Mouse (Mus musculus) inflammation-experienced regulatory T-cells, adult 6 months (primary cell): ENCODE data around the gene H2-Q4. TPM values are rescaled to one million over a fixed set of nuclear protein-coding genes. Genes with fewer than 3 reads are reported as not detected.
"Not testable (repeated sequence)": the region's sequence is repeated elsewhere in the genome, so short reads cannot be mapped to it uniquely, and the experiment has no call there.

Experiments used
- ATAC-seq: one replicate; pipeline ENCODE4 v1.8.0; 2017
- polyA plus RNA-seq, 3 experiments: library from polyadenylated mRNA; unstranded; fragments of 100-300 nt; shearing (Covaris generic); gene quantifications; one replicate each; pipeline ENCODE4 v1.2.1; 2017

H2-Q4 gene
- polyA plus RNA-seq, 3 experiments from 2014 or later: 11.4 to 17.3 (median 16.4) TPM

- not testable (repeated sequence) for ATAC-seq
These were observed 40.9 kb downstream of the H2-Q4 start for GRCm38 (mm10) chr17:35420206-35420810.

DNA sequence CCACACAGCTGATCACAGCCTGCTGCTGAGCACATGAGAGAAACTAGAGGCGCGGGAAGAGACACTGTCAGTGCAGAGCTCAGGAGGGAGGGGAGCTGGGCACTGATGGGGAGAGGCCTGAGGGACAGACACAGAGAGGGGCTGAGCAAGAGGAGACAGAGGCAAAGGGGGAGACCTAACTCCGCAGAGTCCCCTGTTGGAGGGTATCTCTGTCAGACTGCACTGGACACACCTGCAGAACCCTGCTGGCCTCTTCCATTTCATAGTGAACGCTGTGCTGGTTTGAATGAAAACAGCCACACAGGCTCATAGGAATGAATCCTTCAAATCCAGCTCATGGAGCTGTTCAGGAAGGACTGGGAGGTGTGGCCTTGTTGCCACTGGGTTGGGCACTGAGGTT, 41.9 kb downstream of the H2-Q4 start:
- not testable (repeated sequence) for ATAC-seq

DNA sequence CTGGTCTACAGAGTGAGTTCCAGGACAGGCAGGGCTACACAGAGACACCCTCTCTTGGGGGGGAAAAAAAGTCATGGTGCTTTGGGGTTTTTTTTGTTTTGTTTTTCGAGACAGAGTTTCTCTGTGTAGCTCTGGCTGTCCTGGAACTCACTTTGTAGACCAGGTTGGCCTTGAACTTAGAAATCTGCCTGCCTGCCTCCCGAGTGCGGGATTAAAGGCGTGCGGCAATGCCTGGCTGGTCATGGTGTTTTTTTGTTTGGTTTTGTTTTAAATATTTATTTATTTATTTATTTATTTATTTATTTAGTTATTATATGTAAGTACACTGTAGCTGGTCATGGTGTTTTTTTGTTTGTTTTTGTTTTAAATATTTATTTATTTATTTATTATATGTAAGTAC, 42.9 kb downstream of the H2-Q4 start:
- not testable (repeated sequence) for ATAC-seq

- ATAC-seq: not testable (repeated sequence)
These were observed 43.9 kb downstream of the H2-Q4 start for GRCm38 (mm10) chr17:35423131-35423810.

GRCm38 (mm10) chr17:35424106-35424505, 44.7 kb downstream of the H2-Q4 start:
- peak; percentile 3 for ATAC-seq

DNA sequence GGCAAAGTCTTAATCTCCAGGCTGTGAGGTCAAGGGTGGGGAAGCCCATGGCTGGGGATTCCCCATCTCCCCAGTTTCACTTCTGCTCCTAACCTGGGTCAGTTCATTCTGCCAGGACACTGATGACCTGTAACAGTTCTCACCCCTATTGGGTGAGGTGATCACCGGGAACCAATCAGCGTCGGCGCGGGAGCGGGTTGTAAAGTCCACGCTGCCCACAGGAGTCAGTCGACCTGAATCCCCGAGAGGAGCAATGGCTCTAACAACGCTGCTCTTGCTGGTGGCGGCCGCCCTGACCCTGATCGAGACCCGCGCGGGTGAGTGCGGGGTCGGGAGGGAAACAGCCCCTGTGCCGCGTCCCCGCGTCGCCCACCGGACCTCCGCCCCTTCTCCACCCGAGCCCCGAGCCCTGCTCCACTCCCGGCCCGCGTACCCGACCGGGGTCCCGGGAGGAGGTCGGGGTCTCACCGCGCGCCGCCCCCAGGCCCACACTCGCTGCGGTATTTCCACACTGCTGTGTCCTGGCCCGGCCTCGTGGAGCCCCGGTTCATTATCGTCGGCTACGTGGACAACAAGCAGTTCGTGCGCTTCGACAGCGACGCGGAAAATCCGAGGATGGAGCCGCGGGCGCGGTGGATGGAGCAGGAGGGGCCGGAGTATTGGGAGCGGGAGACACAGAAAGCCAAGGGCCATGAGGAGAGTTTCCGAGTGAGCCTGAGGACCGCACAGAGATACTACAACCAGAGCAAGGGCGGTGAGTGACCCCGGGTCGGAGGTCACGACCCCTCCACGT, 45.4 kb downstream of the H2-Q4 start, which contains the start of gene H2-Q6:
Gene H2-Q6 (plus strand): TSS at position 227 of the 793 bp plus-strand sequence.
- peak; percentile 91 for ATAC-seq

DNA sequence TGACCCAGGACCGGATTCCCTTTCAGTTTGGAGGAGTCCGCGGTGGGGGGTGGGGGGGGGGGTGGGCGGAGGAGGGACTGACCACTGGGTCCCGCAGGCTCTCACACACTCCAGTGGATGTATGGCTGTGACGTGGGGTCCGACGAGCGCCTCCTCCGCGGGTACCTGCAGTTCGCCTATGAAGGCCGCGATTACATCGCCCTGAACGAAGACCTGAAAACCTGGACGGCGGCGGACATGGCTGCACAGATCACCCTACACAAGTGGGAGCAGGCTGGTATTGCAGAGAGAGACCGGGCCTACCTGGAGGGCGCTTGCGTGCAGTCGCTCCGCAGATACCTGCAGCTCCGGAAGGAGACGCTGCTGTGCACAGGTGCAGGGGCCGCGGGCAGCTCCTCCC, 46.1 kb downstream of the H2-Q4 start:
- not testable (repeated sequence) for ATAC-seq

GRCm38 (mm10) chr17:35428883-35429282, 49.5 kb downstream of the H2-Q4 start:
- not testable (repeated sequence) for ATAC-seq

DNA sequence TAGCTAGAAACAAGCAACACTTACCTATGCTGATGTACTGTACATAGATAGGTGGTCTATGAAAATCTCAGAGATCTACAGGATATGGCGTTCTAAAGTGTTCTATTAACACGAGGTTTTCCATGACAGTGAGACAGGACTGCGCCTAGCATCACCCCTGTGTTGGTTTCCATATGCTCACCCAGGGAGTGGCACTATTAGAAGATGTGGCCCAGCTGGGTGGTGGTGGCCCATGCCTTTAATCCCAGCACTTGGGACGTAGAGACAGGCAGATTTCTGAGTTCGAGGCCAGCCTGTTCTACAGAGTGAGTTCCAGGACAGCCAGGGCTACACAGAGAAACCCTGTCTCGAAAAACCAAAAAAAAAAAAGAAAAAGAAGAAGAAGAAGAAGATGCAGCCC, 51.3 kb downstream of the H2-Q4 start:
- ATAC-seq: not testable (repeated sequence)

DNA sequence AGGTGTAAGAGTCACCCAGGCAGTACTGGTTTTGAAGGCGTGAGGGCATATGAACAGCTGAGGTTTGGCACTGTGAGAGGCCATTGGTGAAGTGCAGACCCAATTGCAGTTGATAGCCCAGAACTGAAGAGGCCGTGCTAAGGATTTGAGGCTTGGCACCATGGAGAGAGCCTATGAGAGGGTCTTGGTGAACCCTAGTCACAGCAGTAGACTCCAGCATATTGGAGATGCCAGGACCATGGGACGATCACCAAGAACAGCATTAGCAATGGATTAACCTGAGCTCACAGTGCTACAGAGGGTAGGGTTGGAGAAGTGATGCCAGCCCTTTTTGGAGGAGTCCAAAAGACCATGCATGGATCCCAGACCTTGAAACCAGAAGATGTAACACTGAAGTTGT, 52.8 kb downstream of the H2-Q4 start:
- not testable (repeated sequence) for ATAC-seq

- not testable (repeated sequence) for ATAC-seq
These were observed 55.4 kb downstream of the H2-Q4 start for GRCm38 (mm10) chr17:35434836-35435235.

Other genes starting within 250 kb of the H2-Q4 start
- gene Apom, start 247.6 kb upstream of the H2-Q4 start, polyA plus RNA-seq: not detected
- gene Bag6, start 244.4 kb upstream of the H2-Q4 start, polyA plus RNA-seq: 10 to 100 TPM; 25.4 to 33.8 (median 29.1) TPM
- gene Prrc2a, start 214.7 kb upstream of the H2-Q4 start, polyA plus RNA-seq: 100 to 1,000 TPM in 1 of 3 experiments, 10 to 100 TPM in 2; 47.1 to 105 (median 47.2) TPM
- 1 to 10 TPM in 2 of 3 experiments, under 1 TPM in 1; 0.79 to 5.4 (median 2.1) TPM for gene Aif1, start 203.5 kb upstream of the H2-Q4 start, polyA plus RNA-seq
- 10 to 100 TPM in 1 of 3 experiments, 1 to 10 TPM in 2; 6.4 to 11.2 (median 8.8) TPM for gene Lst1, start 191.2 kb upstream of the H2-Q4 start, polyA plus RNA-seq
- gene Ltb, start 185.2 kb upstream of the H2-Q4 start, polyA plus RNA-seq: 100 to 1,000 TPM; 112 to 242 (median 186) TPM
- gene Tnf, start 177.6 kb upstream of the H2-Q4 start, polyA plus RNA-seq: 10 to 100 TPM; 20.9 to 28.8 (median 24.9) TPM
- gene Lta, start 174.3 kb upstream of the H2-Q4 start, polyA plus RNA-seq: 100 to 1,000 TPM in 1 of 3 experiments, 10 to 100 TPM in 2; 34.4 to 113 (median 95.2) TPM
- gene Gm16181, start 158.8 kb upstream of the H2-Q4 start, polyA plus RNA-seq: under 1 TPM in 2 of 3 experiments, not detected in 1; 0.67 to 0.68 TPM
- 1 to 10 TPM; 4.6 to 7.2 (median 5.9) TPM for gene Atp6v1g2, start 146.0 kb upstream of the H2-Q4 start, polyA plus RNA-seq
- 1 to 10 TPM; 1.7 to 3.3 (median 1.9) TPM for gene Nfkbil1, start 143.8 kb upstream of the H2-Q4 start, polyA plus RNA-seq
- 100 to 1,000 TPM; 194 to 276 (median 261) TPM for gene Ddx39b, start 137.9 kb upstream of the H2-Q4 start, polyA plus RNA-seq
- 1,000 to 10,000 TPM; 4,089 to 4,363 (median 4,119) TPM for gene H2-D1, start 116.9 kb upstream of the H2-Q4 start, polyA plus RNA-seq
- under 1 TPM in 2 of 3 experiments, not detected in 1; 0.23 to 0.24 TPM for gene H2-Q1, start 59.2 kb upstream of the H2-Q4 start, polyA plus RNA-seq
- gene H2-Q2, start 37.4 kb upstream of the H2-Q4 start, polyA plus RNA-seq: 10 to 100 TPM in 2 of 3 experiments, 1 to 10 TPM in 1; 4.6 to 25.2 (median 21.9) TPM
- gene H2-Q6, start 45.2 kb downstream of the H2-Q4 start, polyA plus RNA-seq: 100 to 1,000 TPM; 356 to 772 (median 602) TPM
- 1,000 to 10,000 TPM in 2 of 3 experiments, 100 to 1,000 TPM in 1; 921 to 1,440 (median 1,337) TPM for gene H2-Q7, start 59.5 kb downstream of the H2-Q4 start, polyA plus RNA-seq
- 10 to 100 TPM; 14.2 to 25.0 (median 24.2) TPM for gene H2-Q10, start 90.5 kb downstream of the H2-Q4 start, polyA plus RNA-seq
- gene Pou5f1, start 126.4 kb downstream of the H2-Q4 start, polyA plus RNA-seq: under 1 TPM; 0.26 to 0.58 (median 0.32) TPM
- gene Tcf19, start 137.2 kb downstream of the H2-Q4 start, polyA plus RNA-seq: 10 to 100 TPM; 16.6 to 68.4 (median 21.5) TPM
- gene Cchcr1, start 137.5 kb downstream of the H2-Q4 start, polyA plus RNA-seq: 1 to 10 TPM; 4.8 to 7.1 (median 6.0) TPM
- under 1 TPM in 1 of 3 experiments, not detected in 2; 0.73 TPM for gene Psors1c2, start 153.6 kb downstream of the H2-Q4 start, polyA plus RNA-seq
- gene Cdsn, start 172.5 kb downstream of the H2-Q4 start, polyA plus RNA-seq: not detected
- not detected for gene 2300002M23Rik, start 187.8 kb downstream of the H2-Q4 start, polyA plus RNA-seq
- not detected for gene Sfta2, start 221.9 kb downstream of the H2-Q4 start, polyA plus RNA-seq
- not detected for gene Gm9573, start 247.0 kb downstream of the H2-Q4 start, polyA plus RNA-seq